17 mouse cellular contexts compared by ENCODE assay signal in genomic region chr1:61428706-61429501, GRCm38 (mm10).
DNase-seq lines count a peak whose midpoint lies in the region; ATAC-seq and TF ChIP-seq lines count a peak whose summit lies in the region.
"Had no signal": no experiment of that assay in that cellular context is flagged by ENCODE, and none has a peak within 500 bp of the region (broad histone marks: within the 10 kb centered on the region; RNA-seq: fewer than 3 reads in every experiment).

No protein-coding gene starts in this region.

- ATAC-seq in heart, postnatal 0 days (ENCODE audit: insufficient read depth, low read depth) = no peak
- no peak for ATAC-seq in heart, embryonic 11.5 days (replicated peaks; ENCODE audit: insufficient number of reproducible peaks, low FRiP score, low TSS enrichment)
- ATAC-seq in kidney, embryonic 15.5 days (replicated peaks; ENCODE audit: low FRiP score) = no peak
- ATAC-seq in midbrain, embryonic 11.5 days (ENCODE audit: low FRiP score) = no peak
- ATAC-seq: forebrain, embryonic 15.5 days; liver, postnatal 0 days had no signal

- H3K4me1 ChIP-seq in heart, postnatal 0 days (ENCODE audit: control insufficient read depth, insufficient read depth) = peaks cover 6% of the 10 kb centered on the region; the same call in 1 of the 2 replicates
- H3K4me1 ChIP-seq in heart, embryonic 11.5 days (ENCODE audit: control insufficient read depth, insufficient read depth, low read length) = no peaks in the 10 kb centered on the region
- no peaks in the 10 kb centered on the region for H3K4me1 ChIP-seq in kidney, embryonic 15.5 days
- H3K4me1 ChIP-seq in midbrain, embryonic 11.5 days (ENCODE audit: control insufficient read depth, insufficient read depth, low read length) = no peaks in the 10 kb centered on the region
- H3K4me1 ChIP-seq in midbrain, embryonic 10.5 days = no peaks in the 10 kb centered on the region
- H3K4me1 ChIP-seq: forebrain, embryonic 15.5 days; heart, embryonic 12.5 days had no signal

- no peak overlapping the region for H3K4me3 ChIP-seq in heart, postnatal 0 days (ENCODE audit: low read depth, low read length)
- no peak overlapping the region for H3K4me3 ChIP-seq in heart, embryonic 11.5 days (ENCODE audit: low read depth, low read length)
- H3K4me3 ChIP-seq in kidney, embryonic 15.5 days (replicated peaks) = no peak overlapping the region
- H3K4me3 ChIP-seq in midbrain, embryonic 11.5 days (ENCODE audit: low read depth, low read length) = no peak overlapping the region
- H3K4me3 ChIP-seq in midbrain, embryonic 10.5 days = no peak overlapping the region
- H3K4me3 ChIP-seq: forebrain, embryonic 15.5 days; heart, embryonic 12.5 days had no signal

- no peak overlapping the region for H3K9ac ChIP-seq in heart, postnatal 0 days (replicated peaks; ENCODE audit: low read depth, low read length)
- H3K9ac ChIP-seq in heart, embryonic 11.5 days (ENCODE audit: low read depth, low read length) = no peak overlapping the region
- H3K9ac ChIP-seq in kidney, embryonic 15.5 days = no peak overlapping the region
- no peak overlapping the region for H3K9ac ChIP-seq in midbrain, embryonic 11.5 days (ENCODE audit: low read length)
- H3K9ac ChIP-seq: forebrain, embryonic 15.5 days; heart, embryonic 12.5 days; liver, postnatal 0 days had no signal

- no peak for TF ChIP-seq CTCF in heart, postnatal 0 days (IDR thresholded peaks at IDR 0.05; ENCODE audit: low read depth)

- no peak overlapping the region for H3K4me2 ChIP-seq in heart, postnatal 0 days (ENCODE audit: low read depth, low read length)
- H3K4me2 ChIP-seq in heart, embryonic 11.5 days = no peak overlapping the region
- H3K4me2 ChIP-seq in kidney, embryonic 15.5 days = no peak overlapping the region
- H3K4me2 ChIP-seq in midbrain, embryonic 11.5 days = no peak overlapping the region
- H3K4me2 ChIP-seq: forebrain, embryonic 15.5 days; heart, embryonic 12.5 days had no signal

- no peaks in the 10 kb centered on the region for H3K9me3 ChIP-seq in heart, postnatal 0 days (replicated peaks; ENCODE audit: control insufficient read depth, low read length)
- no peaks in the 10 kb centered on the region for H3K9me3 ChIP-seq in heart, embryonic 11.5 days (replicated peaks; ENCODE audit: control insufficient read depth, low read length)
- H3K9me3 ChIP-seq in kidney, embryonic 15.5 days (replicated peaks) = no peaks in the 10 kb centered on the region
- H3K9me3 ChIP-seq in midbrain, embryonic 11.5 days (ENCODE audit: control insufficient read depth, low read length) = no peaks in the 10 kb centered on the region
- no peaks in the 10 kb centered on the region for H3K9me3 ChIP-seq in midbrain, embryonic 10.5 days (replicated peaks)
- H3K9me3 ChIP-seq: forebrain, embryonic 15.5 days; heart, embryonic 12.5 days had no signal

- peak; percentile 18 for DNase-seq in heart, postnatal 0 days (ENCODE audit: low spot score)
- peak; percentile 15 for DNase-seq in kidney, postnatal 14 days
- peak; percentile 44 for DNase-seq in midbrain, embryonic 11.5 days (ENCODE audit: low spot score, missing footprints)
- DNase-seq in midbrain, embryonic 10.5 days (ENCODE audit: low spot score) = no peak
- DNase-seq in thymus, postnatal 36 days = no peak
- DNase-seq: adrenal gland, adult 2 months; cerebellum, adult 2 months; cerebellum, postnatal 36 days; gastrocnemius, postnatal 36 days; kidney, adult 11 months; liver, postnatal 0 days; right cerebral cortex, postnatal 25 days; thymus, postnatal 4 days had no signal

- no peaks in the 10 kb centered on the region for H3K36me3 ChIP-seq in heart, postnatal 0 days (replicated peaks; ENCODE audit: control insufficient read depth, insufficient read depth, low read length)
- no peaks in the 10 kb centered on the region for H3K36me3 ChIP-seq in heart, embryonic 11.5 days (ENCODE audit: control insufficient read depth, insufficient read depth, low read length)
- H3K36me3 ChIP-seq in kidney, embryonic 15.5 days = no peaks in the 10 kb centered on the region
- H3K36me3 ChIP-seq in midbrain, embryonic 11.5 days (ENCODE audit: control insufficient read depth, insufficient read depth, low read length) = no peaks in the 10 kb centered on the region
- no peaks in the 10 kb centered on the region for H3K36me3 ChIP-seq in midbrain, embryonic 10.5 days
- H3K36me3 ChIP-seq: forebrain, embryonic 15.5 days; heart, embryonic 12.5 days had no signal

- no peak for TF ChIP-seq EP300 in heart, postnatal 0 days (IDR thresholded peaks at IDR 0.05; ENCODE audit: low read depth)

- H3K27ac ChIP-seq in heart, postnatal 0 days (ENCODE audit: low read depth) = no peak overlapping the region
- H3K27ac ChIP-seq in heart, embryonic 11.5 days (ENCODE audit: low read depth, low read length) = no peak overlapping the region
- H3K27ac ChIP-seq in kidney, embryonic 15.5 days = no peak overlapping the region
- H3K27ac ChIP-seq in midbrain, embryonic 11.5 days (ENCODE audit: low read depth, low read length) = no peak overlapping the region
- no peak overlapping the region for H3K27ac ChIP-seq in midbrain, embryonic 10.5 days (replicated peaks)
- H3K27ac ChIP-seq: forebrain, embryonic 15.5 days had no signal

- 74% methylated on average over 4 of the region's 4 CpGs for WGBS in heart, postnatal 0 days
- 85% methylated on average over 4 of the region's 4 CpGs for WGBS in heart, embryonic 11.5 days (ENCODE audit: insufficient replicate concordance)
- WGBS in kidney, embryonic 15.5 days = 85% methylated on average over 4 of the region's 4 CpGs
- 92% methylated on average over 4 of the region's 4 CpGs for WGBS in midbrain, embryonic 11.5 days
- 90% methylated on average over 4 of the region's 4 CpGs for WGBS in midbrain, embryonic 10.5 days

- no peaks in the 10 kb centered on the region for H3K27me3 ChIP-seq in heart, postnatal 0 days (ENCODE audit: control insufficient read depth, insufficient read depth, low read length)
- H3K27me3 ChIP-seq in heart, embryonic 11.5 days (ENCODE audit: control insufficient read depth, insufficient read depth, low read length) = no peaks in the 10 kb centered on the region
- H3K27me3 ChIP-seq in kidney, embryonic 15.5 days = no peaks in the 10 kb centered on the region
- H3K27me3 ChIP-seq in midbrain, embryonic 11.5 days (ENCODE audit: control insufficient read depth, insufficient read depth, low read length) = no peaks in the 10 kb centered on the region
- H3K27me3 ChIP-seq in midbrain, embryonic 10.5 days (ENCODE audit: low read depth, poor library complexity, severe bottlenecking) = no peaks in the 10 kb centered on the region
- H3K27me3 ChIP-seq: forebrain, embryonic 15.5 days; heart, embryonic 12.5 days had no signal

Comparison
In these comparisons a context has a peak if more than half of its experiments do, and no peak if none do; other contexts are left out.
1. DNase-seq: peak in heart, postnatal 0 days (single experiment), kidney, postnatal 14 days (single experiment) and midbrain, embryonic 11.5 days (single experiment); none in midbrain, embryonic 10.5 days (single experiment) and thymus, postnatal 36 days (0 of 2).